Mouse (Mus musculus): ENCODE measurements around the gene Srebf1. TPM values are rescaled to one million over a fixed set of nuclear protein-coding genes. Genes with fewer than 3 reads are reported as not detected.
A peak's percentile ranks its signal among the peaks of the same experiment; 100 is the strongest.

The Srebf1 gene
- polyA plus RNA-seq, 1 experiment from 2014 or later: 78.7 TPM

DNA sequence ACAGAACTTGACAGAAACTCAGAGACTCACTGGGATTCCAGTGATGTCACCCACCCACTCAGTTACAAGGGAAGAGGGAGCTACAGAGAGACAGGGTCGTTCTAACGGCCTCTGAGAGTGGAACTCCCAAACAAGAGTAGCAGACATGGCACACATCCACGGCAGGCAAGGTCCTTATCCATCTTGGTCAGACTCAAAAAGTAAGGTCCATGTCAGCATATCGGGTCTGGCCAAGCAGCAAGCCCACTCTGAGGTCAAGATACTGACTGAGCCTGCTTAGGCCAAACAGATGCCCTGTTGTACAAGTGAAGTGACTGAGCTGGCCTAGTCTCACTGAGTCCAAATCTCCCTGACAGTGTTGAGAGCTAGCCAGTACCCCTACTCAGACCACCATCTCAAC is 13.7 kb downstream of the Srebf1 start:
- H3K27ac ChIP-seq (ENCODE audit: low read depth, low read length): 0 out of 2 replicates have a peak overlapping the region, but pooled peaks have one; percentile 84
- no peaks in the 10 kb centered on the region for H3K27me3 ChIP-seq (replicated peaks; ENCODE audit: control insufficient read depth, insufficient read depth, low read length)
- peaks cover 33% of the 10 kb centered on the region for H3K36me3 ChIP-seq (ENCODE audit: control insufficient read depth, insufficient read depth, low read length)
- H3K9ac ChIP-seq (ENCODE audit: low read depth, low read length): peak overlapping the region; percentile 79
- H3K4me1 ChIP-seq (replicated peaks; ENCODE audit: control insufficient read depth, insufficient read depth, low read length): peaks cover 73% of the 10 kb centered on the region
- peak overlapping the region; percentile 61 for H3K4me3 ChIP-seq (ENCODE audit: low read depth, low read length)
- DNase-seq (ENCODE audit: low spot score) (no peak), ATAC-seq (replicated peaks; ENCODE audit: low FRiP score) (no peak)
- WGBS: 50% methylated on average over 4 of the region's 4 CpGs
- H3K9me3 ChIP-seq (ENCODE audit: control insufficient read depth, low read length): no peaks in the 10 kb centered on the region
- peak overlapping the region; percentile 98 for H3K4me2 ChIP-seq

DNA sequence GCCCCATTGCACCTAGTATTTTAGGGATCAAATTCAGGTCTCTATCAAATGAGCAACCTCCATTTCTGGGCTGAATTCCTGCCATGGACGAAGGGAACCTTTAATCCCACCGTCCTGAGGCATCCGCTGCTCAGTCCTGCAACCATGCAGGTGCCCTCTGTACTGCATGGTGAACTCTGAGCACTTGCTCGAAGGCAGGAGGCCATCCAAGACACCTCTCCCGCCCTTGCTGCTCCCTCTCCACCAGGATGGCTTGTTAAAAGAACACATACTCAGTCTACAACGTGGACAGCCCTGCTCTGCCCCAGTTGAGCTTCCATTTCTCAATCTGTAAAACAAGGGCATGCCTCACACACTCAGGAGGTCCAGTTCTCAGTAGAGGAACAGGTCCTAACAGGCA is 14.2 kb downstream of the Srebf1 start:
- no peak for DNase-seq (ENCODE audit: low spot score)
- Histone ChIP-seq H3K4me1 (replicated peaks; ENCODE audit: control insufficient read depth, insufficient read depth, low read length) (peaks cover 69% of the 10 kb centered on the region), H3K9ac (ENCODE audit: low read depth, low read length) (peak overlapping the region; percentile 79), H3K27ac (ENCODE audit: low read depth, low read length) (no peak overlapping the region), H3K9me3 (ENCODE audit: control insufficient read depth, low read length) (no peaks in the 10 kb centered on the region), H3K27me3 (replicated peaks; ENCODE audit: control insufficient read depth, insufficient read depth, low read length) (no peaks in the 10 kb centered on the region), H3K4me2 (peak overlapping the region; percentile 98), H3K4me3 (ENCODE audit: low read depth, low read length) (peak overlapping the region; percentile 61; the same call in 1 of the 2 replicates), H3K36me3 (ENCODE audit: control insufficient read depth, insufficient read depth, low read length) (peaks cover 39% of the 10 kb centered on the region)
- WGBS: 72% methylated on average over 6 of the region's 6 CpGs
- no peak for ATAC-seq (replicated peaks; ENCODE audit: low FRiP score)

GRCm38 (mm10) chr11:60206207-60206606 is 16.2 kb downstream of the Srebf1 start:
- Histone ChIP-seq H3K4me1 (replicated peaks; ENCODE audit: control insufficient read depth, insufficient read depth, low read length) (peaks cover 49% of the 10 kb centered on the region), H3K9ac (ENCODE audit: low read depth, low read length) (no peak overlapping the region)
- WGBS: 64% methylated on average over 5 of the region's 5 CpGs

GRCm38 (mm10) chr11:60205026-60205425 is 17.4 kb downstream of the Srebf1 start:
- H3K9ac ChIP-seq (ENCODE audit: low read depth, low read length): no peak overlapping the region
- H3K4me1 ChIP-seq (replicated peaks; ENCODE audit: control insufficient read depth, insufficient read depth, low read length): peaks cover 41% of the 10 kb centered on the region
- H3K9me3 ChIP-seq (ENCODE audit: control insufficient read depth, low read length): no peaks in the 10 kb centered on the region
- H3K36me3 ChIP-seq (ENCODE audit: control insufficient read depth, insufficient read depth, low read length): peaks cover 67% of the 10 kb centered on the region
- H3K4me3 ChIP-seq (ENCODE audit: low read depth, low read length): no peak overlapping the region
- DNase-seq (ENCODE audit: low spot score) (no peak), ATAC-seq (replicated peaks; ENCODE audit: low FRiP score) (no peak)
- H3K27ac ChIP-seq (ENCODE audit: low read depth, low read length): no peak overlapping the region
- WGBS: 80% methylated on average over 12 of the region's 12 CpGs
- no peaks in the 10 kb centered on the region for H3K27me3 ChIP-seq (replicated peaks; ENCODE audit: control insufficient read depth, insufficient read depth, low read length)
- no peak overlapping the region for H3K4me2 ChIP-seq

More at GRCm38 (mm10) chr11:60206207-60206606, 16.2 kb downstream of the Srebf1 start:
- Histone ChIP-seq H3K36me3 (ENCODE audit: control insufficient read depth, insufficient read depth, low read length) (peaks cover 57% of the 10 kb centered on the region), H3K27me3 (replicated peaks; ENCODE audit: control insufficient read depth, insufficient read depth, low read length) (no peaks in the 10 kb centered on the region), H3K4me2 (peak overlapping the region; percentile 21; the same call in 1 of the 2 replicates), H3K9me3 (ENCODE audit: control insufficient read depth, low read length) (no peaks in the 10 kb centered on the region), H3K27ac (ENCODE audit: low read depth, low read length) (peak overlapping the region; percentile 22; the same call in 1 of the 2 replicates), H3K4me3 (ENCODE audit: low read depth, low read length) (no peak overlapping the region)
- no peak for DNase-seq (ENCODE audit: low spot score)
- no peak for ATAC-seq (replicated peaks; ENCODE audit: low FRiP score)

GRCm38 (mm10) chr11:60202710-60203638 is 19.4 kb downstream of the Srebf1 start:
- H3K27me3 ChIP-seq (replicated peaks; ENCODE audit: control insufficient read depth, insufficient read depth, low read length): no peaks in the 10 kb centered on the region
- ATAC-seq (replicated peaks; ENCODE audit: low FRiP score): no peak
- no peak overlapping the region for H3K27ac ChIP-seq (ENCODE audit: low read depth, low read length)
- no peak overlapping the region for H3K9ac ChIP-seq (ENCODE audit: low read depth, low read length)
- H3K4me2 ChIP-seq: no peak overlapping the region
- H3K9me3 ChIP-seq (ENCODE audit: control insufficient read depth, low read length): no peaks in the 10 kb centered on the region
- DNase-seq (ENCODE audit: low spot score): no peak
- peaks cover 20% of the 10 kb centered on the region for H3K4me1 ChIP-seq (replicated peaks; ENCODE audit: control insufficient read depth, insufficient read depth, low read length)
- no peak overlapping the region for H3K4me3 ChIP-seq (ENCODE audit: low read depth, low read length)
- 95% methylated on average over 26 of the region's 26 CpGs for WGBS
- peaks cover 78% of the 10 kb centered on the region for H3K36me3 ChIP-seq (ENCODE audit: control insufficient read depth, insufficient read depth, low read length)

- no peaks in the 10 kb centered on the region for H3K27me3 ChIP-seq (replicated peaks; ENCODE audit: control insufficient read depth, insufficient read depth, low read length)
- ATAC-seq (replicated peaks; ENCODE audit: low FRiP score): no peak
- H3K4me3 ChIP-seq (ENCODE audit: low read depth, low read length): no peak overlapping the region
- no peak overlapping the region for H3K27ac ChIP-seq (ENCODE audit: low read depth, low read length)
- no peaks in the 10 kb centered on the region for H3K9me3 ChIP-seq (ENCODE audit: control insufficient read depth, low read length)
- WGBS: 90% methylated on average over 11 of the region's 11 CpGs
- peaks cover under 1% of the 10 kb centered on the region for H3K4me1 ChIP-seq (replicated peaks; ENCODE audit: control insufficient read depth, insufficient read depth, low read length)
- no peak for DNase-seq (ENCODE audit: low spot score)
- H3K4me2 ChIP-seq: no peak overlapping the region
- no peak overlapping the region for H3K9ac ChIP-seq (ENCODE audit: low read depth, low read length)
- H3K36me3 ChIP-seq (ENCODE audit: control insufficient read depth, insufficient read depth, low read length): peaks cover 69% of the 10 kb centered on the region
These were observed 22.0 kb downstream of the Srebf1 start for GRCm38 (mm10) chr11:60200384-60200783.

GRCm38 (mm10) chr11:60199702-60200184 is 22.6 kb downstream of the Srebf1 start:
- Histone ChIP-seq H3K36me3 (ENCODE audit: control insufficient read depth, insufficient read depth, low read length) (peaks cover 68% of the 10 kb centered on the region), H3K4me2 (no peak overlapping the region), H3K4me1 (replicated peaks; ENCODE audit: control insufficient read depth, insufficient read depth, low read length) (no peaks in the 10 kb centered on the region; the same call in 1 of the 2 replicates), H3K9me3 (ENCODE audit: control insufficient read depth, low read length) (no peaks in the 10 kb centered on the region), H3K4me3 (ENCODE audit: low read depth, low read length) (no peak overlapping the region), H3K27me3 (replicated peaks; ENCODE audit: control insufficient read depth, insufficient read depth, low read length) (no peaks in the 10 kb centered on the region), H3K27ac (ENCODE audit: low read depth, low read length) (no peak overlapping the region; the same call in 1 of the 2 replicates), H3K9ac (ENCODE audit: low read depth, low read length) (no peak overlapping the region)
- ATAC-seq (replicated peaks; ENCODE audit: low FRiP score) (peak; percentile 71), DNase-seq (ENCODE audit: low spot score) (peak; percentile 85)
- WGBS: 27% methylated on average over 18 of the region's 18 CpGs

GRCm38 (mm10) chr11:60198651-60199050 is 23.7 kb downstream of the Srebf1 start:
- 93% methylated on average over 12 of the region's 12 CpGs for WGBS
- DNase-seq (ENCODE audit: low spot score) (no peak), ATAC-seq (replicated peaks; ENCODE audit: low FRiP score) (no peak)
- no peak overlapping the region for H3K4me3 ChIP-seq (ENCODE audit: low read depth, low read length)
- H3K27me3 ChIP-seq (replicated peaks; ENCODE audit: control insufficient read depth, insufficient read depth, low read length): no peaks in the 10 kb centered on the region
- no peak overlapping the region for H3K9ac ChIP-seq (ENCODE audit: low read depth, low read length)
- H3K4me1 ChIP-seq (replicated peaks; ENCODE audit: control insufficient read depth, insufficient read depth, low read length): no peaks in the 10 kb centered on the region; the same call in 1 of the 2 replicates
- no peaks in the 10 kb centered on the region for H3K9me3 ChIP-seq (ENCODE audit: control insufficient read depth, low read length)
- peaks cover 68% of the 10 kb centered on the region for H3K36me3 ChIP-seq (ENCODE audit: control insufficient read depth, insufficient read depth, low read length)
- no peak overlapping the region for H3K4me2 ChIP-seq
- no peak overlapping the region for H3K27ac ChIP-seq (ENCODE audit: low read depth, low read length)

Data from liver, embryonic 11.5 days (tissue).